In genomic region chr17:29615616-29616015, GRCm38 (mm10) we compare ENCODE assay signal across 8 mouse cellular contexts. TPM values are rescaled to one million over a fixed set of nuclear protein-coding genes. Genes with fewer than 3 reads are reported as not detected.
A peak's percentile ranks its signal among the peaks of the same experiment; 100 is the strongest.
DNase-seq lines count a peak whose midpoint lies in the region; ATAC-seq and TF ChIP-seq lines count a peak whose summit lies in the region.

No protein-coding gene starts in this region.

- peaks cover 3% of the 10 kb centered on the region for H3K36me3 ChIP-seq in neural tube, embryonic 11.5 days (ENCODE audit: control insufficient read depth, insufficient read depth, low read length)
- H3K36me3 ChIP-seq in hindbrain, embryonic 15.5 days = peaks cover 10% of the 10 kb centered on the region
- H3K36me3 ChIP-seq in midbrain, postnatal 0 days (ENCODE audit: insufficient read depth, low read length) = no peaks in the 10 kb centered on the region

- peak; percentile 73 for DNase-seq in adrenal gland, adult 2 months
- no peak for DNase-seq in adrenal gland, postnatal 25 days
- DNase-seq in neural tube, embryonic 11.5 days (ENCODE audit: low spot score) = no peak
- no peak for DNase-seq in neural tube, embryonic 10.5 days (ENCODE audit: extremely low spot score, low spot score)
- peak; percentile 30 for DNase-seq in midbrain, postnatal 0 days (ENCODE audit: low spot score)
- no peak for DNase-seq in cerebellum, postnatal 4 days (ENCODE audit: low spot score in 2 of 2)
- no peak for DNase-seq in thymus, postnatal 25 days

- H3K4me1 ChIP-seq in neural tube, embryonic 11.5 days (ENCODE audit: control insufficient read depth, insufficient read depth, low read length) = peaks cover 12% of the 10 kb centered on the region
- H3K4me1 ChIP-seq in hindbrain, embryonic 15.5 days (replicated peaks) = peaks cover 32% of the 10 kb centered on the region
- peaks cover 9% of the 10 kb centered on the region for H3K4me1 ChIP-seq in midbrain, postnatal 0 days (ENCODE audit: insufficient read depth, low read length)

- no peak overlapping the region for H3K27ac ChIP-seq in neural tube, embryonic 11.5 days (ENCODE audit: low read depth, low read length)
- H3K27ac ChIP-seq in hindbrain, embryonic 15.5 days (replicated peaks) = peak overlapping the region; percentile 86; the same call in 1 of the 2 replicates
- H3K27ac ChIP-seq in midbrain, postnatal 0 days (ENCODE audit: low read depth, low read length) = peak overlapping the region; percentile 89

- ATAC-seq in neural tube, embryonic 11.5 days (ENCODE audit: insufficient read depth, low FRiP score, low TSS enrichment) = no peak
- no peak for ATAC-seq in hindbrain, embryonic 15.5 days (ENCODE audit: low FRiP score, low read depth)
- ATAC-seq in midbrain, postnatal 0 days (ENCODE audit: low FRiP score) = no peak

- 16% methylated on average over 4 of the region's 4 CpGs for WGBS in neural tube, embryonic 11.5 days
- 9% methylated on average over 4 of the region's 4 CpGs for WGBS in hindbrain, embryonic 15.5 days
- 6% methylated on average over 4 of the region's 4 CpGs for WGBS in midbrain, postnatal 0 days

- peak overlapping the region; percentile 92 for H3K4me2 ChIP-seq in neural tube, embryonic 11.5 days (ENCODE audit: low read depth)
- H3K4me2 ChIP-seq in hindbrain, embryonic 15.5 days = peak overlapping the region; percentile 73
- peak overlapping the region; percentile 69 for H3K4me2 ChIP-seq in midbrain, postnatal 0 days (ENCODE audit: low read depth, low read length, poor library complexity, severe bottlenecking)

- no peak for TF ChIP-seq CTCF in midbrain, postnatal 0 days (IDR thresholded peaks at IDR 0.05)

- peak overlapping the region; percentile 96 for H3K4me3 ChIP-seq in neural tube, embryonic 11.5 days (ENCODE audit: low read depth, low read length)
- H3K4me3 ChIP-seq in hindbrain, embryonic 15.5 days = peak overlapping the region; percentile 71
- peak overlapping the region; percentile 87 for H3K4me3 ChIP-seq in midbrain, postnatal 0 days (ENCODE audit: low read depth, low read length)

- peak overlapping the region; percentile 96 for H3K9ac ChIP-seq in neural tube, embryonic 11.5 days (ENCODE audit: low read length)
- H3K9ac ChIP-seq in hindbrain, embryonic 15.5 days = peak overlapping the region; percentile 75
- H3K9ac ChIP-seq in midbrain, postnatal 0 days (replicated peaks; ENCODE audit: low read length, poor library complexity, severe bottlenecking) = peak overlapping the region; percentile 99

- no peaks in the 10 kb centered on the region for H3K27me3 ChIP-seq in neural tube, embryonic 11.5 days (ENCODE audit: control insufficient read depth, insufficient read depth, low read length)
- H3K27me3 ChIP-seq in hindbrain, embryonic 15.5 days = no peaks in the 10 kb centered on the region
- H3K27me3 ChIP-seq in midbrain, postnatal 0 days (ENCODE audit: insufficient read depth, low read length) = no peaks in the 10 kb centered on the region

- no peaks in the 10 kb centered on the region for H3K9me3 ChIP-seq in neural tube, embryonic 11.5 days (ENCODE audit: control insufficient read depth, low read length)
- H3K9me3 ChIP-seq in hindbrain, embryonic 15.5 days = no peaks in the 10 kb centered on the region
- no peaks in the 10 kb centered on the region for H3K9me3 ChIP-seq in midbrain, postnatal 0 days (ENCODE audit: low read length)

RNA-seq across cellular contexts. Expression of gene Gm28043, which starts 0.9 kb away (rescaled TPM):
- 1 to 10 TPM; 1.8 to 2.4 TPM for total RNA-seq in adrenal gland, adult 2 months (2021)
- polyA plus RNA-seq in adrenal gland, adult 2 months (2012; rRNA removed) = 0.16 and 0.26 TPM in 2 replicates
- 4.5 and 5.0 TPM in 2 replicates for total RNA-seq in adrenal gland, postnatal 25 days (2021)
- polyA plus RNA-seq in neural tube, embryonic 11.5 days (2014; fragmentation: Nextera tagmentation; extraction: Ambion mirVana) = 2.7 and 2.9 TPM in 2 replicates
- polyA plus RNA-seq in hindbrain, embryonic 15.5 days (2015; fragmentation: Nextera tagmentation; extraction: Ambion mirVana) = 2.4 and 3.3 TPM in 2 replicates
- 3.8 and 6.7 TPM in 2 replicates for total RNA-seq in midbrain, postnatal 0 days (2014; rRNA removed)
- polyA plus RNA-seq in midbrain, postnatal 0 days (2015; fragmentation: Nextera tagmentation; extraction: Ambion mirVana) = 1.2 and 1.7 TPM in 2 replicates

RNA-seq across cellular contexts. Expression of gene Rnf8, which starts 1.0 kb away (rescaled TPM):
- 10 to 100 TPM; 31.2 to 54.3 TPM for total RNA-seq in adrenal gland, adult 2 months (2021)
- polyA plus RNA-seq in adrenal gland, adult 2 months (2012; rRNA removed) = 22.7 and 35.0 TPM in 2 replicates
- total RNA-seq in adrenal gland, postnatal 25 days (2021) = 54.1 and 57.0 TPM in 2 replicates
- 109 and 112 TPM in 2 replicates for polyA plus RNA-seq in neural tube, embryonic 11.5 days (2014; fragmentation: Nextera tagmentation; extraction: Ambion mirVana)
- 80.6 and 85.2 TPM in 2 replicates for polyA plus RNA-seq in hindbrain, embryonic 15.5 days (2015; fragmentation: Nextera tagmentation; extraction: Ambion mirVana)
- total RNA-seq in midbrain, postnatal 0 days (2014; rRNA removed) = 21.9 and 47.2 TPM in 2 replicates
- polyA plus RNA-seq in midbrain, postnatal 0 days (2015; fragmentation: Nextera tagmentation; extraction: Ambion mirVana) = 74.3 and 75.3 TPM in 2 replicates

RNA-seq across cellular contexts. Expression of gene Cmtr1, which starts 44.8 kb away (rescaled TPM):
- total RNA-seq in adrenal gland, adult 2 months (2021) = 10 to 100 TPM; 82.5 to 89.1 TPM
- polyA plus RNA-seq in adrenal gland, adult 2 months (2012; rRNA removed) = 18.5 and 24.8 TPM in 2 replicates
- total RNA-seq in adrenal gland, postnatal 25 days (2021) = 88.4 and 104 TPM in 2 replicates
- 138 and 147 TPM in 2 replicates for polyA plus RNA-seq in neural tube, embryonic 11.5 days (2014; fragmentation: Nextera tagmentation; extraction: Ambion mirVana)
- polyA plus RNA-seq in hindbrain, embryonic 15.5 days (2015; fragmentation: Nextera tagmentation; extraction: Ambion mirVana) = 109 and 120 TPM in 2 replicates
- 58.5 and 63.6 TPM in 2 replicates for total RNA-seq in midbrain, postnatal 0 days (2014; rRNA removed)
- polyA plus RNA-seq in midbrain, postnatal 0 days (2015; fragmentation: Nextera tagmentation; extraction: Ambion mirVana) = 105 and 106 TPM in 2 replicates

Comparison
In these comparisons a context has a peak if more than half of its experiments do, and no peak if none do; other contexts are left out.
1. DNase-seq: peak in adrenal gland, adult 2 months (single experiment) and midbrain, postnatal 0 days (single experiment); none in adrenal gland, postnatal 25 days (single experiment), neural tube, embryonic 11.5 days (single experiment), neural tube, embryonic 10.5 days (single experiment), cerebellum, postnatal 4 days (0 of 2) and thymus, postnatal 25 days (single experiment).
2. Peak in every context shown above with its lines, with median percentiles within 50 percentile points of each other: H3K4me2 ChIP-seq, H3K4me3 ChIP-seq and H3K9ac ChIP-seq.